Mouse (Mus musculus) kidney, postnatal 0 days (tissue): ENCODE results near the gene Dmbt1. TPM values are rescaled to one million over a fixed set of nuclear protein-coding genes. Genes with fewer than 3 reads are reported as not detected.
A peak's percentile ranks its signal among the peaks of the same experiment; 100 is the strongest.

Experiments used
- ATAC-seq: fragments of 200-750 bp; cut with Nextera tagmentation; replicated peaks from 2 replicates; pipeline ENCODE4 v1.8.0; 2017; ENCODE audit warnings: low read depth, moderate number of reproducible peaks, moderate TSS enrichment, moderate library complexity; ENCODE audit not compliant: low FRiP score
- DNase-seq: peaks from one replicate; pipeline ENCODE4 v3.0.0-alpha.2; 2016; ENCODE audit warnings: low spot score
- H3K27ac ChIP-seq: fragments of 300-500 bp; sonication (generic); 2 replicates; pipeline ENCODE4 v1.5.1; 2014; ENCODE audit warnings: mild to moderate bottlenecking
- H3K27me3 ChIP-seq: fragments of 300-500 bp; sonication (generic); 2 replicates; pipeline ENCODE4 v1.6.1; 2014; ENCODE audit warnings: low read length, mixed read lengths; ENCODE audit not compliant: insufficient read depth
- H3K36me3 ChIP-seq: fragments of 300-500 bp; sonication (generic); 2 replicates; pipeline ENCODE4 v1.6.1; 2014; ENCODE audit warnings: low read length, mixed read lengths; ENCODE audit not compliant: insufficient read depth
- H3K4me1 ChIP-seq: fragments of 300-500 bp; sonication (generic); replicated peaks from 2 replicates; pipeline ENCODE4 v1.6.1; 2014; ENCODE audit warnings: antibody characterized with exemption, low read length, mixed read lengths; ENCODE audit not compliant: insufficient read depth
- H3K4me2 ChIP-seq: fragments of 300-500 bp; sonication (generic); 2 replicates; pipeline ENCODE4 v1.6.1; 2014; ENCODE audit warnings: mild to moderate bottlenecking, low read length, moderate library complexity, mixed read lengths
- H3K4me3 ChIP-seq: fragments of 300-500 bp; sonication (generic); replicated peaks from 2 replicates; pipeline ENCODE4 v1.5.1; 2014; ENCODE audit warnings: low read depth, low read length
- H3K9ac ChIP-seq: fragments of 300-500 bp; sonication (generic); 2 replicates; pipeline ENCODE4 v1.6.1; 2014; ENCODE audit warnings: low read depth, low read length
- H3K9me3 ChIP-seq: fragments of 300-500 bp; sonication (generic); replicated peaks from 2 replicates; pipeline ENCODE4 v1.6.1; 2016; ENCODE audit warnings: low read length, inconsistent platforms, mixed read lengths
- CTCF ChIP-seq: IDR thresholded peaks from 2 replicates; pipeline ENCODE4 v1.5.1; 2016; ENCODE audit warnings: antibody characterized with exemption, low read depth, mild to moderate bottlenecking, moderate library complexity
- WGBS: fragments of 180-500 bp; shearing (Covaris S2); extraction: QIAGEN DNeasy Blood & Tissue Kit; methylation state at CpG from one replicate; pipeline ENCODE4 v1.1.7; 2014; 5-methylcytosine and 5-hydroxymethylcytosine counted together
- polyA plus RNA-seq: library from polyadenylated mRNA; unstranded; fragments of >200 nt; fragmentation: Nextera tagmentation; extraction: Ambion mirVana; gene quantifications from 2 replicates; pipeline ENCODE4 v1.2.1, GENCODE M21; 2015

The Dmbt1 gene
- polyA plus RNA-seq, 1 experiment from 2014 or later = not detected

DNA sequence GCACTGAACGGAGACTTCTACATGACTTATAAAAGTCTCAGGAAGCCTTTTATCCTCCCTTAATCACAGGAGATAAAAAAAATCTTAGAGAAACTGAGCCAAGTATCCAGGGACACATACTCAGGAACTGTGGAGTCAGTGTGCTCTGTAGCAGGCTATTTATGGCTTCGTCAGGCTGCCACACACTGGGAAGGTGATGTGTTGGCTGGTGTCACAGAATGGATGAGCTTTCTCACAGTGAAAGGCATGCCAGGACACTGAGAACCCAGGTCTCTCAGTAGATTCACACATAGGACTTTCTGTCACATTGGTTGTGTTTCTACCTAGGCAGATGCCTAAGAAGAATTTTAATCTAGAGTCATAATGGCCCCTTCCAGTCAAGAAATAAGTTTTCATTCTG, 82.6 kb downstream of the Dmbt1 start:
- no peaks in the 10 kb centered on the region for H3K27me3 ChIP-seq
- H3K9me3 ChIP-seq = no peaks in the 10 kb centered on the region
- H3K4me1 ChIP-seq = no peaks in the 10 kb centered on the region
- DNase-seq (no peak), ATAC-seq (no peak)
- no peak overlapping the region for H3K4me3 ChIP-seq
- no peak overlapping the region for H3K4me2 ChIP-seq
- 70% methylated on average over 2 of the region's 2 CpGs for WGBS
- H3K36me3 ChIP-seq = no peaks in the 10 kb centered on the region
- H3K9ac ChIP-seq = no peak overlapping the region
- TF ChIP-seq CTCF = no peak
- H3K27ac ChIP-seq = no peak overlapping the region

DNA sequence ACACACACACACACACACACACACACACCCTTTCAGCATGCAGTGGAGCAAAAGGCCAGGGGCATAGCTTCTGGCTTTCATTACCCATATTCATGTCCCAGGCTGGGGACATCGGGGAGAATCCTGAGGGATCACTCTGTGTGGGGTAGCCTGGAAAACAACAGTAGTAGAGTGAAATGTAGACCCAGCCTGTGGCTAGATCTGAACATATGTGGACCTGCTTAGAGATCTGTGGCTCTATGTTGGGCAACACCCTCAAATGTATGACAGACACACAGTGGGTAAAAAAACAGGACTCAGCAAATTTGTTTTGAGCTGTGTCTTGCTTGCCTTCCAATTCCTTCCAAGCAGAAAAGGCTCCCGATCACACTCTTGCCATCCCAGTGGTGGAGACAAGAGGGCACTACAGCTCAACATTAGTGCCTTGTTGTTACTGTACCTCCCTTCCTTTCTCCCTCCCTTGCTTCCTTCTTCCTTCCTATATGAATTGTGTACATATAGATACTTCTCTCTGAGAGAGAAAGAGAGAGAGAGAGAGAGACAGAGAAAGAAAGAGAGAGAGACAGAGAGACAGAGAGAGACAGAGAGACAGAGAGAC, 90.5 kb downstream of the Dmbt1 start:
- no peaks in the 10 kb centered on the region for H3K36me3 ChIP-seq
- no peaks in the 10 kb centered on the region for H3K9me3 ChIP-seq
- H3K27me3 ChIP-seq = no peaks in the 10 kb centered on the region
- no peak for DNase-seq
- 82% methylated on average over 2 of the region's 2 CpGs for WGBS
- TF ChIP-seq CTCF = peak; percentile 29; the same call in 1 of the 2 replicates
- H3K4me3 ChIP-seq = no peak overlapping the region
- no peak for ATAC-seq
- H3K27ac ChIP-seq = no peak overlapping the region
- H3K4me1 ChIP-seq = no peaks in the 10 kb centered on the region
- H3K9ac ChIP-seq = no peak overlapping the region
- H3K4me2 ChIP-seq = no peak overlapping the region

DNA sequence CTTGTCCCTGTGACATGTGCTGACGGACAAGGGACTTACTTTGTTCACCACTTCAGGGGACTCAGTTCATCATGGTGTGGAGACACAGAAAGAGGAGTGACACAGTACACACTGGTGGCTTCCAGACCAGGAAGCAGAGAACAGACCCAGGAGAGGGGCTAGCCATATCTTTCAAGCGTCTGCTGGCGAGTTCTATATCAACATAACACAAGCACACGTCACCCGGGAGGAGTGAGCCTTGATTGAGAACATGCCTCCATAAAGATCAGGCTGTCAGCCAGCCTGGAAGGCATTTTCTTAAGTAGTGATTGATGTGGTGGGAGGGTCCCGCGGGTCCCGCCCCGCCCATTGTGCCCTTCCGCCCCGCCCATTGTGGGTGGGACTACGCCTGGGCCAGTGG, 98.2 kb downstream of the Dmbt1 start:
- no peaks in the 10 kb centered on the region for H3K36me3 ChIP-seq
- TF ChIP-seq CTCF = no peak
- 78% methylated on average over 12 of the region's 12 CpGs for WGBS
- no peaks in the 10 kb centered on the region for H3K9me3 ChIP-seq
- H3K27me3 ChIP-seq = no peaks in the 10 kb centered on the region
- no peak for DNase-seq
- H3K27ac ChIP-seq = no peak overlapping the region
- no peak overlapping the region for H3K4me2 ChIP-seq
- no peak for ATAC-seq
- no peaks in the 10 kb centered on the region for H3K4me1 ChIP-seq
- no peak overlapping the region for H3K4me3 ChIP-seq
- H3K9ac ChIP-seq = no peak overlapping the region

DNA sequence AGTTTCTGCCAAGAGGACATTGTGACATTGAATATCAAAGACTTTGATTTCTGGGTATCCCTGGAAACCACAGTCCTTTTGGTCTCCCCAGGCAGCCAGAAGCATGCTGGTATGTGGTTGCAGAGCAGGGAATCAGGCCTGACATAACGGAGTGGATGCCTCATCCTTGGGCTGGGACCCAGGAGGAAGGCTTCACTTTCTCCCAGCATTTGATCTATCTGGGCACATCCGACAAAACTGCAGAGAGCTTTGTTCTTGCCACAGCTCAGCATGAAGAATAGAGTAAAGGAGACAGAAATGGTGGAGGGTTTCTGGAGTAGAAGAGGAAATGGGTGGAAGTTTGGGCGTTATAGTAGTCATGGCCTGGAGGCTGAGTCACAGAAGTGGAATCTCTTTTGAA, 101.3 kb downstream of the Dmbt1 start:
- Histone ChIP-seq H3K9me3 (no peaks in the 10 kb centered on the region), H3K27ac (no peak overlapping the region), H3K4me3 (no peak overlapping the region), H3K4me1 (no peaks in the 10 kb centered on the region), H3K4me2 (no peak overlapping the region), H3K36me3 (no peaks in the 10 kb centered on the region), H3K9ac (no peak overlapping the region), H3K27me3 (no peaks in the 10 kb centered on the region)
- DNase-seq = no peak
- no peak for ATAC-seq
- no peak for TF ChIP-seq CTCF
- WGBS = 82% methylated on average over 3 of the region's 3 CpGs

DNA sequence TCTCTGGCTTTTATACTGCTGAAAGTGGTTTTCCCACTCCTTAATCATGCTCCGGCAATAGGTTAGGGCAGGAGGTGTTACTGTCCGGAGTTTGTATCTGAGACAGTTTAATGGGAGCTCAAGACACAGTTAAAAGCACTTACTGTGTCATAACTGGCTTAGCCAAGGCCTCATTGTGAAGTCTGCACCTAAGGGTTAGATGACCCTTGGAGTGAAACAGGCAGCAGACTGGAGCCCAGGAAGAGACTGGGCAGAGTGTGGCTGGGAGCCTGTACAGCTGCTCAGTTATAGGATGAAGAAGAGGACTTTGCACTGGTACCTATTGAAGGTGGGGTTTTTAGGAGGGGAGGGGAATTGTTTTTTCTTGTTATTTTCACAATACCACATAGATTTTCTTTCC, 114.4 kb downstream of the Dmbt1 start, which contains the start of gene 4933402N03Rik:
Gene 4933402N03Rik, minus strand, starts transcription at position 101 of the 400 bp plus-strand sequence.
- 73% methylated on average over 2 of the region's 2 CpGs for WGBS
- ATAC-seq (no peak), DNase-seq (no peak)
- Histone ChIP-seq H3K36me3 (no peaks in the 10 kb centered on the region), H3K9ac (no peak within 1 kb of the TSS), H3K27ac (no peak within 1 kb of the TSS), H3K4me1 (no peaks in the 10 kb centered on the region), H3K27me3 (no peaks in the 10 kb centered on the region), H3K4me3 (no peak within 1 kb of the TSS), H3K4me2 (no peak within 1 kb of the TSS), H3K9me3 (no peaks in the 10 kb centered on the region)
- TF ChIP-seq CTCF = no peak

DNA sequence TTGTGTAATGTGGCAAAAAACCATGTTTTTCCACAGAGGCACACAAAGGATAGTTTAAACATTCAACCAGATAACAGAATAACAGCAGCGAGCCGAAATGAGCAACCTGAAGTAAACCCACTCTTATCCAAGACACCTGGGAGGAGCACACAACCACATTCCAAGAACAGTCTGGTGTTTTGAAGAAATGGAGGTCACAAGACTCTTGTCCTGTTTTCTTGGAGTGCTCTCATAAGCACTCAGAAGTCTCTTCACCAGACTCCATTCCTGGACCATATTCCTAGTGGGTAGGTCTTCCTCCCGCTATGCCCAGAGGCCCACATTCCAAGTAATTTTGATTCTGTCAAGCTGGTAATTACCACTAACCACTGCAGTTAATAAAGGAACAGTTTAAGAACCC, 118.3 kb downstream of the Dmbt1 start:
- H3K4me1 ChIP-seq = no peaks in the 10 kb centered on the region
- no peak overlapping the region for H3K9ac ChIP-seq
- ATAC-seq (no peak), DNase-seq (no peak)
- no peak overlapping the region for H3K4me2 ChIP-seq
- no peak overlapping the region for H3K4me3 ChIP-seq
- no peaks in the 10 kb centered on the region for H3K9me3 ChIP-seq
- H3K27me3 ChIP-seq = no peaks in the 10 kb centered on the region
- 80% methylated on average over 3 of the region's 3 CpGs for WGBS
- no peaks in the 10 kb centered on the region for H3K36me3 ChIP-seq
- H3K27ac ChIP-seq = no peak overlapping the region
- no peak for TF ChIP-seq CTCF

DNA sequence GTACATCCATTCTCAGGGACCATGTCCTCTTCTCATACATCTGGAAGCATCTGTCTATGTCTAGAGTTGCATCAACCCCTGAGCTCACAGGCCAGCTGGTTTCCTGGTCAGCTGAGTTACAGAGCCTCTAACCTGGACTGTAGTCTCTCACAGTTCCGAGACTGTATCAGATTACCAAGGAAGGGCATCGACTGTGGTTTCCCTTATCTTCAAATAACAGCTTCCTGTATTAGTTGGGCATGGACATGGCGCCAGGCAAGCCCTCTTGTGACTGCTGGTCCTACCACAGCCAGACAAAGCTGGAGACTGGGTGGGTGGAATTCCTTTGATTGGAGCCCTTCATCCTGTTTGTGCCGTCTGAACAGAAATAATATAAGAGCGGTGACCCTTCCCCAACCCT, 121.2 kb downstream of the Dmbt1 start:
- WGBS = 65% methylated on average over 5 of the region's 5 CpGs
- Histone ChIP-seq H3K9ac (no peak overlapping the region), H3K4me2 (no peak overlapping the region), H3K27me3 (no peaks in the 10 kb centered on the region), H3K36me3 (no peaks in the 10 kb centered on the region), H3K4me3 (no peak overlapping the region), H3K9me3 (no peaks in the 10 kb centered on the region), H3K4me1 (no peaks in the 10 kb centered on the region), H3K27ac (no peak overlapping the region)
- ATAC-seq (no peak), DNase-seq (no peak)
- TF ChIP-seq CTCF = no peak
